Mouse (Mus musculus): ENCODE results near the gene Clca3a1. TPM values are rescaled to one million over a fixed set of nuclear protein-coding genes. Genes with fewer than 3 reads are reported as not detected.
A peak's percentile ranks its signal among the peaks of the same experiment; 100 is the strongest.
"Not testable (repeated sequence)": the region's sequence is repeated elsewhere in the genome, so short reads cannot be mapped to it uniquely, and the experiment has no call there.

Gene Clca3a1
- polyA plus RNA-seq, 1 experiment from 2014 or later = 3.8 TPM

GRCm38 (mm10) chr3:144756103-144756502, 4.7 kb downstream of the Clca3a1 start:
- H3K4me3 ChIP-seq (ENCODE audit: low read length); H3K9ac ChIP-seq (ENCODE audit: low read length); H3K9me3 ChIP-seq (ENCODE audit: control insufficient read depth, low read length); H3K4me2 ChIP-seq (ENCODE audit: low read depth, low read length); ATAC-seq (ENCODE audit: low read depth); H3K27ac ChIP-seq (ENCODE audit: low read length); H3K27me3 ChIP-seq (ENCODE audit: control insufficient read depth, insufficient read depth, low read depth, low read length); H3K4me1 ChIP-seq (replicated peaks; ENCODE audit: control insufficient read depth, insufficient read depth, low read length); H3K36me3 ChIP-seq (ENCODE audit: control insufficient read depth, insufficient read depth, low read length): not testable (repeated sequence)
- 84% methylated on average over 8 of the region's 8 CpGs for WGBS

- ATAC-seq (ENCODE audit: low read depth) = no peak
- H3K27me3 ChIP-seq (ENCODE audit: control insufficient read depth, insufficient read depth, low read depth, low read length) = no peaks in the 10 kb centered on the region
- no peak overlapping the region for H3K4me2 ChIP-seq (ENCODE audit: low read depth, low read length)
- H3K9me3 ChIP-seq (ENCODE audit: control insufficient read depth, low read length) = no peaks in the 10 kb centered on the region
- H3K4me1 ChIP-seq (replicated peaks; ENCODE audit: control insufficient read depth, insufficient read depth, low read length) = no peaks in the 10 kb centered on the region
- no peaks in the 10 kb centered on the region for H3K36me3 ChIP-seq (ENCODE audit: control insufficient read depth, insufficient read depth, low read length)
- no peak overlapping the region for H3K9ac ChIP-seq (ENCODE audit: low read length)
- H3K4me3 ChIP-seq (ENCODE audit: low read length) = no peak overlapping the region
- WGBS = 10% methylated on average over 2 of the region's 2 CpGs
- no peak overlapping the region for H3K27ac ChIP-seq (ENCODE audit: low read length)
These were observed 7.7 kb downstream of the Clca3a1 start for GRCm38 (mm10) chr3:144753120-144753519.

- H3K27ac ChIP-seq (ENCODE audit: low read length); H3K4me1 ChIP-seq (replicated peaks; ENCODE audit: control insufficient read depth, insufficient read depth, low read length); H3K9ac ChIP-seq (ENCODE audit: low read length); H3K4me3 ChIP-seq (ENCODE audit: low read length); H3K9me3 ChIP-seq (ENCODE audit: control insufficient read depth, low read length); H3K27me3 ChIP-seq (ENCODE audit: control insufficient read depth, insufficient read depth, low read depth, low read length); H3K36me3 ChIP-seq (ENCODE audit: control insufficient read depth, insufficient read depth, low read length): not testable (repeated sequence)
- 0 out of 2 replicates have a peak overlapping the region, but pooled peaks have one; percentile 11 for H3K4me2 ChIP-seq (ENCODE audit: low read depth, low read length)
- peak; percentile 49; the same call in 1 of the 2 replicates for ATAC-seq (ENCODE audit: low read depth)
- 39% methylated on average over 18 of the region's 21 CpGs for WGBS
These were observed 11.5 kb downstream of the Clca3a1 start for GRCm38 (mm10) chr3:144749062-144749963.

- not testable (repeated sequence) for ATAC-seq (ENCODE audit: low read depth); H3K27ac ChIP-seq (ENCODE audit: low read length); H3K36me3 ChIP-seq (ENCODE audit: control insufficient read depth, insufficient read depth, low read length); H3K4me1 ChIP-seq (replicated peaks; ENCODE audit: control insufficient read depth, insufficient read depth, low read length); H3K9me3 ChIP-seq (ENCODE audit: control insufficient read depth, low read length); H3K4me3 ChIP-seq (ENCODE audit: low read length); H3K4me2 ChIP-seq (ENCODE audit: low read depth, low read length); H3K27me3 ChIP-seq (ENCODE audit: control insufficient read depth, insufficient read depth, low read depth, low read length); H3K9ac ChIP-seq (ENCODE audit: low read length)
- 14% methylated on average over 3 of the region's 3 CpGs for WGBS
These were observed 13.1 kb downstream of the Clca3a1 start for GRCm38 (mm10) chr3:144747706-144748105.

- WGBS = 77% methylated on average over 24 of the region's 24 CpGs
- H3K4me3 ChIP-seq (ENCODE audit: low read length); H3K36me3 ChIP-seq (ENCODE audit: control insufficient read depth, insufficient read depth, low read length); H3K27ac ChIP-seq (ENCODE audit: low read length); H3K9me3 ChIP-seq (ENCODE audit: control insufficient read depth, low read length); H3K4me2 ChIP-seq (ENCODE audit: low read depth, low read length); H3K9ac ChIP-seq (ENCODE audit: low read length); ATAC-seq (ENCODE audit: low read depth); H3K27me3 ChIP-seq (ENCODE audit: control insufficient read depth, insufficient read depth, low read depth, low read length); H3K4me1 ChIP-seq (replicated peaks; ENCODE audit: control insufficient read depth, insufficient read depth, low read length): not testable (repeated sequence)
These were observed 22.4 kb downstream of the Clca3a1 start for GRCm38 (mm10) chr3:144738396-144738795.

GRCm38 (mm10) chr3:144736831-144737230, 23.9 kb downstream of the Clca3a1 start:
- WGBS = 23% methylated on average over 9 of the region's 9 CpGs
- Histone ChIP-seq H3K9ac (ENCODE audit: low read length) (no peak overlapping the region), H3K27me3 (ENCODE audit: control insufficient read depth, insufficient read depth, low read depth, low read length) (no peaks in the 10 kb centered on the region), H3K4me3 (ENCODE audit: low read length) (no peak overlapping the region), H3K27ac (ENCODE audit: low read length) (no peak overlapping the region), H3K36me3 (ENCODE audit: control insufficient read depth, insufficient read depth, low read length) (no peaks in the 10 kb centered on the region), H3K4me1 (replicated peaks; ENCODE audit: control insufficient read depth, insufficient read depth, low read length) (no peaks in the 10 kb centered on the region), H3K4me2 (ENCODE audit: low read depth, low read length) (no peak overlapping the region), H3K9me3 (ENCODE audit: control insufficient read depth, low read length) (no peaks in the 10 kb centered on the region)
- ATAC-seq (ENCODE audit: low read depth) = no peak

GRCm38 (mm10) chr3:144723455-144723854, 37.3 kb downstream of the Clca3a1 start:
- Histone ChIP-seq H3K4me3 (ENCODE audit: low read length) (no peak overlapping the region), H3K4me2 (ENCODE audit: low read depth, low read length) (no peak overlapping the region), H3K27me3 (ENCODE audit: control insufficient read depth, insufficient read depth, low read depth, low read length) (no peaks in the 10 kb centered on the region), H3K4me1 (replicated peaks; ENCODE audit: control insufficient read depth, insufficient read depth, low read length) (peaks cover 7% of the 10 kb centered on the region), H3K27ac (ENCODE audit: low read length) (no peak overlapping the region), H3K9me3 (ENCODE audit: control insufficient read depth, low read length) (no peaks in the 10 kb centered on the region), H3K36me3 (ENCODE audit: control insufficient read depth, insufficient read depth, low read length) (no peaks in the 10 kb centered on the region), H3K9ac (ENCODE audit: low read length) (no peak overlapping the region)
- ATAC-seq (ENCODE audit: low read depth) = no peak
- 45% methylated on average over 4 of the region's 4 CpGs for WGBS

- not testable (repeated sequence) for ATAC-seq (ENCODE audit: low read depth); H3K36me3 ChIP-seq (ENCODE audit: control insufficient read depth, insufficient read depth, low read length); H3K27me3 ChIP-seq (ENCODE audit: control insufficient read depth, insufficient read depth, low read depth, low read length); H3K9me3 ChIP-seq (ENCODE audit: control insufficient read depth, low read length); H3K27ac ChIP-seq (ENCODE audit: low read length); H3K4me2 ChIP-seq (ENCODE audit: low read depth, low read length); H3K4me3 ChIP-seq (ENCODE audit: low read length); H3K9ac ChIP-seq (ENCODE audit: low read length)
- 82% methylated on average over 3 of the region's 3 CpGs for WGBS
- H3K4me1 ChIP-seq (replicated peaks; ENCODE audit: control insufficient read depth, insufficient read depth, low read length) = peaks cover 13% of the 10 kb centered on the region
These were observed 38.2 kb downstream of the Clca3a1 start for GRCm38 (mm10) chr3:144722566-144722965.

GRCm38 (mm10) chr3:144721860-144722256, 38.9 kb downstream of the Clca3a1 start:
- H3K4me3 ChIP-seq (ENCODE audit: low read length) = no peak overlapping the region
- no peak for ATAC-seq (ENCODE audit: low read depth)
- H3K36me3 ChIP-seq (ENCODE audit: control insufficient read depth, insufficient read depth, low read length) = no peaks in the 10 kb centered on the region
- no peaks in the 10 kb centered on the region for H3K9me3 ChIP-seq (ENCODE audit: control insufficient read depth, low read length)
- no peaks in the 10 kb centered on the region for H3K27me3 ChIP-seq (ENCODE audit: control insufficient read depth, insufficient read depth, low read depth, low read length)
- 75% methylated on average over 9 of the region's 9 CpGs for WGBS
- no peak overlapping the region for H3K4me2 ChIP-seq (ENCODE audit: low read depth, low read length)
- no peak overlapping the region for H3K9ac ChIP-seq (ENCODE audit: low read length)
- no peak overlapping the region for H3K27ac ChIP-seq (ENCODE audit: low read length)
- H3K4me1 ChIP-seq (replicated peaks; ENCODE audit: control insufficient read depth, insufficient read depth, low read length) = peaks cover 14% of the 10 kb centered on the region

All from lung, embryonic 16.5 days (tissue).